Mouse (Mus musculus): ENCODE results near the gene 1700001C19Rik.
A peak's percentile ranks its signal among the peaks of the same experiment; 100 is the strongest.

The 1700001C19Rik gene

GRCm38 (mm10) chr17:47436907-47437547, at the start of gene 1700001C19Rik:
TSS of gene 1700001C19Rik (minus strand) at chr17:47437376.
- DNase-seq (ENCODE audit: low spot score in 2 of 2): no peak

DNA sequence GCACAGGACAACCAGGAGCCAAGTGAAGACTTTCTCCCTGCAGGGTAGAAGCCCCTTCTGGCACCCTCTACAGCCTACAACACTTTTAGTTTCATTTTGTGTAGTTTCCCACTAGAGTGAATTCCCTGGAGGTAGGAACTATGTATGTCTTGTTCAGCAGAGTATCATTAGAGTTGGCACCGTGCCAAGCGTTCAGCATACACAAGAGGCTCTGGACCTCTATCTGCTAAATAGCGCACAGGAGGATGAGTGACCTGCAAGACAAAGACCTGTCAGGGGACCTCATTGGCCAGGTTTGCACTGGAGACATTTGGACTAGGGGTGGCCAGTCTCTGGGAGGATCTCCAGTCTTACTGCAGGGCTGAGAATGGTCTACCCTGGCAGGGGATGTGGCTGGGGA, 48.6 kb upstream of the 1700001C19Rik start:
- no peak for DNase-seq (ENCODE audit: low spot score in 2 of 2)

DNA sequence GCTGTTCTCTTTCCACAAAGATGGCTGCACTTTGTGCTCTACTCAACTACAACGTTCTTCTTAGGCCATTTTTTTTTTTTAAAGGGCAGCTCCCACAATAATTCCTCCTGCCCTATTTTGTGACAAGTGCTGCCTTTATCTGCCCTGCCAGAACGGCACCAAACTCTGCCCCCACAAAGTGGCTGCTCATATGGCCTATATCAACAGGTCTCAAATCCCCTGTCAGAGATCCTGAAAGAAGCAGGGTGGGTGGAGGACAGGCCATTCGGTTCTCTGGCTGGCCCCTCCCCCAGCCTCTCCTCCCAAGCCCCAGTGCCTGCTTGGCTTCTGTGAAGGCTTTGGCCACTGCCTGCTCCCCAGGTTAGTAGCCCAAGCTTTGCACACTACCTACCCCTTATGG, 47.8 kb upstream of the 1700001C19Rik start:
- DNase-seq (ENCODE audit: low spot score in 2 of 2): no peak

DNA sequence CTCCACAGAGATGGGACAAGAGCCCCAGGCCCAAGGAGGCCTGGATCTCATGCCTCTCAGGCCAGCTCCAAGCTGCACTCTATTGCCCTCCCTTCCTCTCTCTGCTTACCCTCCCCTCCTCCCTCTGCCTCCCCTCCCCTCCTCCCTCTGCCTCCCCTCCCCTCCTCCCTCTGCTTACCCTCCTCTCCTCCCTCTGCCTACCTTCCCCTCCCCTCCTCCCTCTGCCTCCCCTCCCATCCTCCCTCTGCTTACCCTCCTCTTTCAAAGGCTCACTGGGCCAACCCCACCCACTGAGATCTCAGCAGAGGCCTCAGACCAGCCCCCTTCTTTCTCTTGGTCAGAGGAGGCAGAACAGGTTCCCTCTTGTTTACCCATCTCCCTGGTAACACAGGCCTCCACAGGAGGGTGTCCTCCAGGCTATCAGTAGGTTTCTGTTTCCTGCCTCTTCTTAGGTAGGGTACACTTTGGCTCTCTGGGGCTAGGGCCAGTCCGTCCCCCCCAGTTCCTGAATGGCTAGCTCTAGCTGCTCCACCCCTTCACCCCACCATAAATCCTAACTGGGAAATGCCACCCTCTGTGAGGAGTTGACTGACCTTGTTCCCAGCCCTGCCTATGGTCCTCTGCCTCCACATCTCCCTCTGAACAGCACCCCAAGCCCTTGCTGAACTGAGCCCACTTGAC, 47.2 kb upstream of the 1700001C19Rik start:
- DNase-seq (ENCODE audit: low spot score in 2 of 2): no peak

- peak in 1 of 2 experiments; percentile 32 for DNase-seq (ENCODE audit: low spot score in 2 of 2)
Observed at GRCm38 (mm10) chr17:47482401-47482800, 45.2 kb upstream of the 1700001C19Rik start.

- no peak for DNase-seq (ENCODE audit: low spot score in 2 of 2)
Observed at GRCm38 (mm10) chr17:47479887-47480286, 42.7 kb upstream of the 1700001C19Rik start.

DNA sequence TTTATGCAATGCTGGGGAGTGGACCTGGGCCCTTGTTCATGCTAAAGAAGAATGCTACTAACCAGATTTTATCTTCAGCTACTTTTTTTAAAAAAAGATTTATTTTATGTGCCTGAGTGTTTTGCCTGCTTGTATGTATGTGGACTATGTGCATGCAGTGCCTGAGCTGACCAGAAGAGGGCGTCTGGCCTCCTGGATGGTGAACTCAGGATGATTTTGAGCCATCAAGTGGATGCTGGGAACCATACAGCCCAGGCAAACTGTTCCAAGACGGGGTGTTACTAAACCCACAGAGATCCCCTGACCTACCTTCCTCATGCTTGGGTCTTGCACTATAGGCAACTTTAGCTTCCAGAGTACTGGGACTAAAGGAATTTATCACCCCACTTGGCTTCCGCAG, 38.5 kb upstream of the 1700001C19Rik start:
- no peak for DNase-seq (ENCODE audit: low spot score in 2 of 2)

- DNase-seq (ENCODE audit: low spot score in 2 of 2): no peak
Observed at GRCm38 (mm10) chr17:47475181-47475580, 38.0 kb upstream of the 1700001C19Rik start.

GRCm38 (mm10) chr17:47474250-47474649, 37.1 kb upstream of the 1700001C19Rik start:
- DNase-seq (ENCODE audit: low spot score in 2 of 2): no peak

GRCm38 (mm10) chr17:47473434-47473974, 36.3 kb upstream of the 1700001C19Rik start:
- DNase-seq (ENCODE audit: low spot score in 2 of 2): peak in 1 of 2 experiments; percentile 15

DNA sequence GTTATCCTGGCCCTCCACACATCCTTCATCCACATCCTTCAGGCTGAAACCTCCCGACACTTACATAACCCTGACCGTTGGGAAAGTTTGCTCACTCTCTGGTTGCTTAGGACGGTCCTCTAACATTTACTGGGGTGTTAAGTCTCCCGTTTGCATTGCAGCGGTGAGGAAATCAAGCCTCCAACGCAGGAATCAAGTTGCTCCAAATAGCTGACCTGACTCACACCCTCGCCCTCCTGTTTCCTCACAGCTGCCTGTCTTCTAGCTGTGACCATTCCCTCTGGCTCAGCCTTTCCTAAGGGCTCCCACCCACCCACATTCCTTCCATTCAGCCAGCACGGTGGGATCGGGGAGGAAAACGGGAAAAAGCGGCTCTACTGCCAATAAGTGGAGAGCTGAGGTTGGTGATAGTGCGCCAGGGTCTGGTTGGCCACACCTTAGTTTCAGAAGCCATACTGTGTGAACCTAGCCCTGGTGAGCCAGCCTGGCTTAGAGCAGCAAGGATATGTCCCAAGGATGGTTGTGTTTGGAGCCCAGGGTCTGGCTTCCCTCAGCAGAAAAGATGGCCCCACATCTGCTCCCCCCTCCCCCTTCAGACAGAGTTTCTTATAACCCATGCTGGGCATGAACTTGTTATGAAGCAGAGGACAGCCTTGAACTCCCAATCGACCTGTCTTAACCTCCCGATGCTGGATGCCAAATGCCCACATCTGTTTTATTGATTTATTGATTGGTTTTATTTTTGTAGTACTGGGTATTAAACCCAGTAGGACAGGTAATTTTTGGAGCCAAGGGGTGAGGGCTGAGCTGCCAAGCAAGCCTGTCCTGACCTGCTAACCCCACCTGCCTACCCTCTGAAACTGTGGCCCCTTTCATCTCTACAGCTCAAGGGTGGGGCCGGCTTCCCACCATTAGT, 35.5 kb upstream of the 1700001C19Rik start:
- DNase-seq (ENCODE audit: low spot score in 2 of 2): no peak

GRCm38 (mm10) chr17:47470686-47471085, 33.5 kb upstream of the 1700001C19Rik start:
- DNase-seq (ENCODE audit: low spot score in 2 of 2): no peak

- no peak for DNase-seq (ENCODE audit: low spot score in 2 of 2)
Observed at GRCm38 (mm10) chr17:47470121-47470520, 32.9 kb upstream of the 1700001C19Rik start.

DNA sequence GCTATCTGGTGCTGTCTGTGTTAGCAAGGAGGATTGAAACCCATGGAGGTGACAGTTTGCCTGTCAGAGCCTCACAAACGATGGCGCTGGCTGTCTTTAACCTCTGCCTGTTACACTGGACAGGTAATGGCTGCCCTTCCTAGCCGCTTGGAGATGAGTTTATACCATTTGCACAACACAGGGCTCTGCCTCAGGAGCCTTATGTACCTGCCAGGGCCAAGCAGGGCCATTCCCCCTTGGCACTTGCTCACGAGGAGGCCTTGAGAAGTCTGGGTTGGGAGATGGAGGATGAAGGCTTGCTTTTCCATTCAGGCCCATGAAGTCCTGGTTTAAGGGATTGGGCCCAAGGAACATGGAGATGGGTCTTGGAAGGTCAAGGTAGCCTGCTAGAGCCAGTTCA, 32.5 kb upstream of the 1700001C19Rik start:
- no peak for DNase-seq (ENCODE audit: low spot score in 2 of 2)

DNA sequence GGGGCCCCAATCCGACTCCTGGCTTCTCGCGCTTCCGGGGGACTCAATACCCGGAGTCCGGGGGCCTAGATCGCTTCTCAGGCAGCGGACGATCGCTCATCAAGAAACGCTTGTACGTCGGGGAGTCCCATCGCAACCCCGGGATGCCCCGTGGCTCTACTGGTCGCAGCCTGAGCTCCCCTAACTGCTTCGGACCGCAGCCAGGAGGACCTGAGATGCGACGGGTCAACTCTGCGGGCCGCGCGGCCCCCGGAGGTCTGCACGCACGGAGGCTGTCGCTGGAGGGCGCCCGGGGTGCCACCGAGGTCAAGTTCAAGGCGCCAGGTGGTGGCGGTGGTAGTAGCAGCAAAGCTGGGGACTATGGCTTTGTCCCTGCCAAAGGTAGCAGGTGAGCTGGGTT, 31.3 kb upstream of the 1700001C19Rik start:
- DNase-seq (ENCODE audit: low spot score in 2 of 2): no peak

DNA sequence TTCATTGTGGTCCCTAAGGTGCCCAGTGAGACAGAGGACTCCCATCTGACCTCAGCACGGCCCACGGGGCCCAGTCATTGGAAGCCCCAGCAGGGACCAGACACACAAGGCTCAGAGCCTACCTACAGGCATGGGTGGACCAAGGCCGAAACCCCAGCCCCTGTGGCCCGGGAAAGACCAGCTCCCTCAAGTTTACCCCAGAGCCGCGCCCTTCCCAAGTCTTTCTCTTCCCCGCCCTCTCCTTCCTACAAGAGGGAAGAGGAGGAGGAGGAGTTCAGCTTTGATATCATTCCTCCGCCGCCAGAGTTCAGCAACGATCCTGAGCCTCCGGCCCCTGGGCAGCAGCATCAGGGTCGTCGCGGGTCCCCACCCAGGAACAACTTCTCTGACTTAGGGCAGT, 30.9 kb upstream of the 1700001C19Rik start:
- no peak for DNase-seq (ENCODE audit: low spot score in 2 of 2)

GRCm38 (mm10) chr17:47467659-47468058, 30.5 kb upstream of the 1700001C19Rik start:
- no peak for DNase-seq (ENCODE audit: low spot score in 2 of 2)

GRCm38 (mm10) chr17:47466284-47466683, 29.1 kb upstream of the 1700001C19Rik start:
- no peak for DNase-seq (ENCODE audit: low spot score in 2 of 2)

- DNase-seq (ENCODE audit: low spot score in 2 of 2): no peak
Observed at GRCm38 (mm10) chr17:47465016-47465415, 27.8 kb upstream of the 1700001C19Rik start.

DNA sequence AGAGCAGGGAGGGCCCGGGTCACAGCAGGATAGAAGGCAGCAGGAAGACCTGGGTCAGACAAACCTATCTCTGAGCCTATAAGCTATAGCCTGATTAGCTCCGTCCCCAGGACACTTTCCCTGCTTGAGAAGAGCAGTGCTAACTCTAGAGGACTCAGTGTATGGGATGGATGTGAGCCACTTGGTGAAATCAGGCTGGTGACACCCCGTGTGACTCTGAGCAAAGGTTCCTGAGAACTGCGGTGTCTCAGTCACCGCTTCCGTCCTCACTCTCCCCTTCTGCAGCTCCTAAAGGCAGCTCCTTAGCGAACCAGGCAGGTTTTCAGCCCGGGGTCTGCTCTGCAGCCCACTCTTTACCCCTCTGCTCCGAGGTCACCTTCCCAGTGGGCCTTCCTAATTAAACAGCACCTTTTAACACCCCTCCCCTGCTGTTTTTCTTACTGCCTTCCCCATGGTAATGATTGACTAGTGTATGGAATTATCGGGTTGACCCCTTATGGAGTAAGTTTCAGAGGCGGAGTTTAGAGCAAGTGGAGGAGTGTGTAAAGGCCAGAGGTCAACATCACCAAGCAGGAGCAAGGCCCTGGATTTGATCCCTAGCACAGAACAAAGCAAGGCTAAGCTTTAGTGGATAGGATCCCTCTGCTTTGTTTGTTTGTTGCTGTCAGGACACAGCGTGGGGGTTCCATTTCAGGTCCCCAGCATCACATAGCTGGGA, 27.2 kb upstream of the 1700001C19Rik start:
- DNase-seq (ENCODE audit: low spot score in 2 of 2): no peak

DNA sequence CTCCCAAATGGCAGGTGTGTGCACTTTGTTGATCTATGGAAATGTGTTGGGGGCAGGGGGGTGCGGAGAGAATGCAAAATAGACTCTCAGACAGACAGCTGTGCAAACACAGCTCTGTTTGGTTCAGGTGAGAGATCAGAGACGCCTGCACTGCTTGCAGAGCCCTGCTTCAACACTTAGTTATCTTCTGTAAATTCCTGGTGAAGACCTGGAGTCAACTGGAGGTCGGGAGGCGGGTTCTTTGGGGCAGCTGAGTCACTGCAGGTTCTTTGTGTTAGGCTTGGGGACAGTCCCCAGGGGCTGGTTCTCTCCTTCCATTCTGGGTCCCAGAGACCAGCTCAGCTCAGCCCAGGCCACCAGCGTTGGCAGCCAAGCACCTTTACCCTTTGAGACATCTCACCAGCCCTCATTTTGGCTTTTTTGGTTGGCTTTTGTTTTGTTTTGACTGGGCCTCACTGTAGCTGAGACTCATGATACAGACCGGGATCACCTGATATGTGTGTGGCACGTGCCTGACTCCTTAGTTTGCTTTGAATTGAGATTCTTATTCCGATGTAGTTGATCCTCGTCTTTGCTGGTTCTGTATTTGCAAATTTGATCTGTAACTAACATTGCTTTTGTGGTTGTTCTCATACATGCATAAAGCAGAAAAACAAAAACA, 25.7 kb upstream of the 1700001C19Rik start:
- no peak for DNase-seq (ENCODE audit: low spot score in 2 of 2)

Measured in left cerebral cortex, adult 9 months (tissue).